Mouse (Mus musculus): Measurements from ENCODE around the gene Fam240b.
"Not testable (repeated sequence)": the region's sequence is repeated elsewhere in the genome, so short reads cannot be mapped to it uniquely, and the experiment has no call there.

Fam240b gene

DNA sequence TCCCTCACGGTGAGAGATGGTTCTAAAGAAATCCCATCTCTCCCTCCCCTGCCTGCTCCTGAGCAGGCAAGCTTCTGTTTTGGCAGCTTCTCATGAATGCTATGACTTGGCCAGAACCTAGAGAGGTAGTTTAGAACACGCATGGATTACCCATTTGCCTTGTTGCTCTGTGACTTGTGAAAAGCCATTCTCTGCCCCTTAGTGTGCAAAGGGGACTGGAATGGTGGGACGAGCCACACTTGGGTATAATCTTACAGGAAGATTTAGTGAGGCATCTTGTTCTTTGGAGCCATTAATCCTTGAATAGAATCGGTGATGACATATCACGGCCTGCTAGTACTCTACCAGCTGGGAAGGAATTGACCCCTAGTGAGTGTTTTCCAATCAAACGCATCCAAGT, at the start of gene Fam240b:
Gene Fam240b, minus strand, starts transcription at position 101 of the 400 bp plus-strand sequence.
- no peak for DNase-seq (ENCODE audit: low spot score)

GRCm38 (mm10) chr13:64530139-64530538, 32.5 kb upstream of the Fam240b start:
- no peak for DNase-seq (ENCODE audit: low spot score)

- no peak for DNase-seq (ENCODE audit: low spot score)
These were observed 29.1 kb upstream of the Fam240b start for GRCm38 (mm10) chr13:64526515-64527285.

- DNase-seq (ENCODE audit: low spot score): no peak
These were observed 16.7 kb upstream of the Fam240b start for GRCm38 (mm10) chr13:64514247-64514646.

GRCm38 (mm10) chr13:64511616-64512015, 14.0 kb upstream of the Fam240b start:
- DNase-seq (ENCODE audit: low spot score): no peak

DNA sequence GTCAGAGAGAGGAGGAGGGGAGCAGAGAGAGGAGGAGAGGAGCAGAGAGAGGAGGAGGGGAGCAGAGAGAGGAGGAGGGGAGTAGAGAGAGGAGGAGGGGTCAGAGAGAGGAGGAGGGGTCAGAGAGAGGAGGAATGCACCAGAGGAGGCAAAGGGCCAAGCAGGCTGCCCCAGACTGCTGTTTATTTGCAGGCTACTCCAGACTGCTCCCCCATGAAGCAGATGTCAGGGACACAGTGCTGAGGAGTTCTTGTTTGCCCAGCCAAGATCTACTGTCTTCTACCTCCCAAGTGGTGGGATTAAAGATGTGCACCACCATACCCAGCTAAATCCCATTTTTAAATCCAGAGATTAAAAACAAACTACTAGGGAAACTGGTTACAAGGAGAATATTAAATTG, 9.8 kb upstream of the Fam240b start:
- DNase-seq (ENCODE audit: low spot score): peak; percentile 6

DNA sequence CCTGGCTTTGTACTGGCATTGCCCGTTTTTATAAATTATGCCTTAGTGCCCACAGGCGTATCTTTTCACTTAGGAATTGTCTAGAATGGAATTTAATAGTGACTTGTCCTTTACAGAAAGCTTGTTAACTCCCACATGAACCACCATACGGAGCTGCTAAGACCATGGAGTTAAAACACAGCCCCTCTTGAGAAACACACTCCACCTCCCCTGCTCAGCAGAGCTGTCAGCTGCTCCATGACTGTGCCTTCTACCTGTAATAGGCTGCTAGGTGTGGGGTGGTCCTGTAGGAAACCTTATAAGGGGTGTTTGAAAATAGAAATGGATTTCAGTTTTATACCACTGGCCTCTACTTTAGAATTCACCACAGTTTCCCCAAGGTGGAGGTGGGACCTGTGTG, 5.2 kb upstream of the Fam240b start:
- DNase-seq (ENCODE audit: low spot score): no peak

DNA sequence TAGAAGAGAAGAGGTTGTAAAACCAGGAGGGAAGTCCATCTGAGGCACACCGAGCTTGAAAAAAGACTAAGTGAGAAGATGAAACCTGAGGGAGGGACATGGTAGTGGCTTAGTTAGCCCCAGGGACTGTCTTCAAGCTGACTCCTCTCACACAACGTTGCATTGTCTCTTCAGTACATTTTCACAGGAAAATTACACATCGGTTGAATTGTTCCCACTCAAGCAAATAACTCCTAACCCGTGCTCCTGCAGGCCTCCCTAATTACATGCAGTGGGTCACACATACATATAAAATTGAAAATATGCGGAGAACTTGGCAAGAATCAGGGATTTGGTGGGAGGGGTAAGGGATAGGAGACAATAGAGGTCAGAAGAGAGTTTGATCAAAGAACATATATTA, 4.0 kb downstream of the Fam240b start:
- no peak for DNase-seq (ENCODE audit: low spot score)

GRCm38 (mm10) chr13:64489886-64490285, 7.7 kb downstream of the Fam240b start:
- no peak for DNase-seq (ENCODE audit: low spot score)

DNA sequence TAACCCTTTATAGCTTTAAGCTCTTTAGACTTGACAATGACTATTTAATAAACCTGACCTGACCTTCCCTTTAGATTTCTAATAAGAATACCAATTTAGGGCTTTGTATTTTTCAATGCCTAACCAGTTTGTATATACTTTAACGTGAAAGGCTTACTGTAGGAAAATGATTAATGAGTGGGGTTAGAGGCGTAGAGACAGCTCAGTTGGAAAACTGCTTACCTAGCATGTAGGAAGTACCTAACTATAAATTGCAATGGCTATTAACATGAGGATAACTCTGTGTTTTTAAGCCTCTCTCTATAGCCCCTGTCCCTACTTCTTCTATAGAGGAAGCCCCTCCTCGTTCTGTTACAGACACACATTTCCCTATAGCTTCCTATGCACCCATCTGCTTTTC, 17.6 kb downstream of the Fam240b start:
- DNase-seq (ENCODE audit: low spot score): no peak

DNA sequence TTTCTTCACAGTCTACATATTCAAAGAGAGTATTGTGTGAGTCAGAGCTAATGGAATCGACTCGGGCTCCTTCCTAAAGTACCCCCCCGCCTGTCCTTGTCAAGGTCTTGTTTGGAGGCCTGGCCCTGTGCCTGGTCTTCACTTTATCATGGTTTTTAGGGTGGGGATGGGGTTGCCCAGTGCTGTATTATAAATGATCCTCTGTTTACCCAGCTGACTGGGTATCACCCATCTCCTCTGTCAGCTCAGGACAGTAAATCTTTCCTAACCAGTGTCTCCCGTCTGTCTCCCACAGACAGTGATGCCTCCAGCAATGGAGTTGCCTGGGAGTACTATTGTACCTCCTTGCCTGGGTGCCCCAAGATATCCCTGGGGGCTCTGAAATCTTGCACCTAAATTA, 19.6 kb downstream of the Fam240b start:
- DNase-seq (ENCODE audit: low spot score): no peak

GRCm38 (mm10) chr13:64467886-64468285, 29.7 kb downstream of the Fam240b start:
- DNase-seq (ENCODE audit: low spot score): no peak

DNA sequence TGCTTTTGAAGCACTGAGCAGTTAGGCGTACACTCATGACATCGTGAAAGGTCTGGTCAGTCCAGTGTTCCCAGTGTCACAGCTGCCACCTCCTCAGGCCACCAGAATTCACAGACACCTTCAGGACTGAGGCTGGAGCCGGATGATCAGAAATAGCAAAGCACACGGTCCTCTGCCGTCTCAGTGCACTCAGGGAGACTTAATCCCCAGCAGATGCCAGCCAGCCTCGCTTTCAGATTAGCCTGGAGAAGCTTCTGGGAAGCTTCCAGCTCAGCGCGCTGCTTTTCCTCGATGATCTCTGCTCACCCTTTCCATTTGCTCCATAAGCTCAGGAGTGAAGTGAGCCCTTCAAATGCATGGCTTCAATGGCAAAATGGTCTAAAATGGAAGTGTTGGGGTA, 32.4 kb downstream of the Fam240b start:
- DNase-seq (ENCODE audit: low spot score): no peak

- DNase-seq (ENCODE audit: low spot score): no peak
These were observed 35.0 kb downstream of the Fam240b start for GRCm38 (mm10) chr13:64462581-64462980.

GRCm38 (mm10) chr13:64458181-64458580, 39.4 kb downstream of the Fam240b start:
- DNase-seq (ENCODE audit: low spot score): no peak

DNA sequence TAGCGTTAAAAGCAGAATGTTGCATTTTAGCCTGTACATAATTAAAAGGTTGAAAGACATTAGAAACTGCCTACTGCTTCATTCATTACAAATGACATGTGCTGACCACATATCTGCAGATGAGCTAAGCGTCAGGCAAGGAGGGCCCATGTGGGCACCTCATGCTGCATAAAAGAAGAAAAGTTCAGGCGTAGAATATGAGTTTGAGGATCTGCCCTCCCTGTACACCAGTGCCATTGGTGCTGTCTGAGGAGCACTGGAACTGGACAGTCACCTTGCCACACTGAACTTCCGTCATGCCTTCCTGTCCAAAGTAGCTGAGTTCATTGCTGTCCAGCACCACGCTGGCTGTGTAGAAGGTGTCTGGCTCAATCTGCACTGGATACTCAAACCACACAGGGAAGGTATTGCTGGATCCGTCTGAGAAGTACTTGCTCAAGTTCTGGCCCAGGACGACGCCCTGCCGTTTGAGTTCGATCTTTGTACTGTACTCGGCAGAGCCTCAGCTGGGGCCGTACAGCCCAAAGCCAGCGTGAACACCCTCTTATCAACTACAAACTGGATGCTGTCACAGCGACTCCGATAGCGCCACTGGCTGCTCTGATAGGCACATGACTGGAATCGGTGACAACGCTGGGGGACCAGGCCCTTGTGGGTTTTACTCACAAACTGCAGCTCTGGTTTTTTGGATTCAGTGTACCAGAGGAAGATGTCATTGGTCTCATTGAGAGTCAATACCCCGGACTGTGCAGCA, 40.2 kb downstream of the Fam240b start:
- not testable (repeated sequence) for DNase-seq (ENCODE audit: low spot score)

DNA sequence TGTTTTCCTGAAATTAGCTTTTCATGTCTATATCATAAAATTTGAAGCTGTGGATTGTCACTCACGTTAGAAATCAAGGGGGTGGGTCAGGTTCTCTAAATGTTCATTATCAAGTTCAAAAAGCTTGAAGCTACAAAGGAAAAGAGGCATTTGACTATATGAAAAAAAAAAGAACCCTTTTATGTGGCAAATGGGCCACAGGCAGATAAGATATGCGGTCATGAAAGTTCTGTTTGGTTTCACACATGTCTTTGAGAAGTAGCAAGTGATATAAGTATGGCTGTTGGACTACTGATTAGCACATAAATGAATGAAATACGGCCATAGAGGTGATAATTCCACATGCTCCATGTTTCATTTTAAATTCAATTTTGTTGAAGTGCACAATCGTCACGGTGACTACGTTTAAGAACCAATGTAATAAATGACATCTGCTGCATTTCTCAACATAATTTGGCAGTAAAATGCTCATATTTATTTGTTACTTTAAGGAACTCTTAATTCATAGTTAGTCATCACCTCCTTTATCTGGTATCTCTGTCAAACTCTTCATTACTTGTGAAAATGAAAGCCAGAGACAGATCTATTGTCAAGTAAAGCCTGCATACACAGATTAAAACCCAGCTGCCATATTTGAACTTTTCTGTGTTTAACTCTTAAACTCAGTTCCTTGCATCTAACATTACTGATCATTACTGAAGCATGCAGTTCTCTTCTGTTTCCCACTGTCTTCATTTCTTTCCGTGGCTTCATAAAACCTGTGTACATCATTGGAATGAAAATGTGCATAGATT, 47.4 kb downstream of the Fam240b start:
- no peak for DNase-seq (ENCODE audit: low spot score)

- DNase-seq (ENCODE audit: low spot score): no peak
These were observed 48.9 kb downstream of the Fam240b start for GRCm38 (mm10) chr13:64448729-64449128.

DNA sequence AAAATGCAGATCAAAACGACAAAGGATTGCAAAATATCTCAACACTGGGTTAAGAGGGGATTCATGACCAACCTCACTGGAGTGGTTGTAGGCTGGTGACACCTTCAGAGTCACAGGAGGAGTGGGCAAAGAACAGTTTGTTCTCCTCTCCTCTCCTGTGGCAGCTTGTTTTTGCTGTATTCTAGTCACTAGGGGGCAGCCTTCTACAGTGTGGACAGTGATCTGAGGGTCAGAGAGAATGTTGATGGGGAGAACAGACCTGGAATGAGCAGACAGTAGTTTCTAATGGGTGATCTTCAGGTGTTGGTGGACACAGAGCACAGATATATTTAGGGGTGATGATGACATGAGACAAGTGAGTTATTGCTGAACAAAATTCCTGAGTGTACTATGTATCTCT, 49.6 kb downstream of the Fam240b start:
- peak; percentile 79 for DNase-seq (ENCODE audit: low spot score)

GRCm38 (mm10) chr13:64445254-64445920, 52.2 kb downstream of the Fam240b start:
- no peak for DNase-seq (ENCODE audit: low spot score)

DNA sequence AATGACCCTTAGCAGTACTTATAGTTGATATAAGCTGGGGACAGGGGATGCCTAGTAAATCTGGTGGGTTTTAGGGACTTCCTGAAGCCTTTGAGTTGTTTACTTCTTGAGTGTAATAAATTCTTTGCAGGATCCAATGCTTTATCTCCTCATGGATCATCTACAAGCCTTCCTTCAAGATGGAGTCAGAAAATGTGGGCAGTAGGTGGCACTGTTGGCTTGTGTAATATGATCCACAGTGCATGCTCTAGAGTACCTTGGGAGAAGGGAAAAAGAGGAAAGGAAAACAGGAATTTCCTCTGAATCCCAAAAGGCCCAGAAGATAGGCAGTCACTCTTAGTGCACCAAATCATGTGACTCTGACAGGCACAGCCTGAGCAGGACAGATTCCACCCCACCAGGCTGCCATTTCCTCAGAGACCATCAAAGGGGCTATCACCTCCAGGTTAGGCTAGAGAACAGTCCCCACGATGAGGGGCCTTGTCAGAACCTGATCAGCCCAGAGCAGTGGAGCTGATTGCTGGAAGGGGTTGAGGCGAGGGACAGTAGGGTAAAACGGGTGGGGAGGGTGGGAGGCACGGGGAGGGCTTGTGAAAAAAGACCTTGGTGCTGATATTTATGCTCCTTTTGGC, 54.2 kb downstream of the Fam240b start:
- DNase-seq (ENCODE audit: low spot score): peak; percentile 85

GRCm38 (mm10) chr13:64440592-64440991, 57.0 kb downstream of the Fam240b start:
- no peak for DNase-seq (ENCODE audit: low spot score)

All from embryo, embryonic 10 days (tissue).